ENCODE assay signal across 9 mouse cellular contexts in genomic region chr13:51868491-51869128, GRCm38 (mm10). TPM values are rescaled to one million over a fixed set of nuclear protein-coding genes. Genes with fewer than 3 reads are reported as not detected.
A peak's percentile ranks its signal among the peaks of the same experiment; 100 is the strongest.
DNase-seq lines count a peak whose midpoint lies in the region; ATAC-seq and TF ChIP-seq lines count a peak whose summit lies in the region.
"Had no signal": no experiment of that assay in that cellular context is flagged by ENCODE, and none has a peak within 500 bp of the region (broad histone marks: within the 10 kb centered on the region; RNA-seq: fewer than 3 reads in every experiment).

No protein-coding gene starts in this region.

- H3K27me3 ChIP-seq in intestine, embryonic 14.5 days (replicated peaks; ENCODE audit: control insufficient read depth, insufficient read depth, low read length) = no peaks in the 10 kb centered on the region
- H3K27me3 ChIP-seq in intestine, postnatal 0 days (replicated peaks; ENCODE audit: control insufficient read depth, insufficient read depth, low read length) = no peaks in the 10 kb centered on the region
- H3K27me3 ChIP-seq in liver, embryonic 12.5 days (replicated peaks) = peaks cover 22% of the 10 kb centered on the region; the same call in 1 of the 2 replicates

- no peaks in the 10 kb centered on the region for H3K36me3 ChIP-seq in intestine, embryonic 14.5 days (ENCODE audit: control insufficient read depth, insufficient read depth, low read length)
- no peaks in the 10 kb centered on the region for H3K36me3 ChIP-seq in intestine, postnatal 0 days (ENCODE audit: control insufficient read depth, insufficient read depth)
- no peaks in the 10 kb centered on the region for H3K36me3 ChIP-seq in liver, embryonic 12.5 days

- no peak for TF ChIP-seq CTCF in intestine, postnatal 0 days (IDR thresholded peaks at IDR 0.05; ENCODE audit: low read depth)

- H3K27ac ChIP-seq in intestine, embryonic 14.5 days (ENCODE audit: low read depth) = peak overlapping the region; percentile 43
- no peak overlapping the region for H3K27ac ChIP-seq in intestine, postnatal 0 days (ENCODE audit: low read depth, low read length)
- H3K27ac ChIP-seq in liver, embryonic 12.5 days = no peak overlapping the region

- no peak for DNase-seq in intestine, embryonic 14.5 days (ENCODE audit: low spot score)
- DNase-seq in ZHBTc4 (ENCODE audit: low read depth, low spot score) = peak; percentile 60
- peak; percentile 77 to 89 for DNase-seq in heart, adult 18-20 months
- DNase-seq in kidney, postnatal 14 days = peak; percentile 72
- no peak for DNase-seq in embryo, embryonic 9.5 days (ENCODE audit: extremely low spot score)
- DNase-seq in retina, postnatal 1 day = no peak

- ATAC-seq in intestine, embryonic 14.5 days (replicated peaks; ENCODE audit: low FRiP score, low TSS enrichment, low read depth) = no peak
- no peak for ATAC-seq in intestine, postnatal 0 days
- ATAC-seq in liver, embryonic 12.5 days = no peak

- H3K4me2 ChIP-seq in intestine, embryonic 14.5 days (ENCODE audit: low read length) = no peak overlapping the region
- H3K4me2 ChIP-seq in intestine, postnatal 0 days (replicated peaks; ENCODE audit: low read depth) = no peak overlapping the region
- H3K4me2 ChIP-seq in liver, embryonic 12.5 days = no peak overlapping the region

- no peaks in the 10 kb centered on the region for H3K9me3 ChIP-seq in intestine, embryonic 14.5 days (ENCODE audit: control insufficient read depth, low read length)
- no peaks in the 10 kb centered on the region for H3K9me3 ChIP-seq in intestine, postnatal 0 days (ENCODE audit: control insufficient read depth)
- H3K9me3 ChIP-seq in liver, embryonic 12.5 days (replicated peaks) = no peaks in the 10 kb centered on the region

- peaks cover 13% of the 10 kb centered on the region for H3K4me1 ChIP-seq in intestine, embryonic 14.5 days (replicated peaks; ENCODE audit: control insufficient read depth, insufficient read depth, low read length)
- H3K4me1 ChIP-seq in intestine, postnatal 0 days (replicated peaks; ENCODE audit: control insufficient read depth, insufficient read depth, low read length) = no peaks in the 10 kb centered on the region
- no peaks in the 10 kb centered on the region for H3K4me1 ChIP-seq in liver, embryonic 12.5 days

- 25% methylated on average over 12 of the region's 12 CpGs for WGBS in intestine, embryonic 14.5 days
- whole genome bisulfite sequencing in intestine, postnatal 0 days = 45% methylated on average over 12 of the region's 12 CpGs
- 60% methylated on average over 12 of the region's 12 CpGs for WGBS in liver, embryonic 12.5 days (ENCODE audit: insufficient replicate concordance)

- no peak overlapping the region for H3K4me3 ChIP-seq in intestine, embryonic 14.5 days (ENCODE audit: low read depth, low read length)
- no peak overlapping the region for H3K4me3 ChIP-seq in intestine, postnatal 0 days (ENCODE audit: low read depth, low read length)
- no peak overlapping the region for H3K4me3 ChIP-seq in liver, embryonic 12.5 days
- H3K4me3 ChIP-seq: megakaryocyte, embryonic 14.5 days had no signal

- H3K9ac ChIP-seq in intestine, embryonic 14.5 days (ENCODE audit: low read length) = no peak overlapping the region
- no peak overlapping the region for H3K9ac ChIP-seq in intestine, postnatal 0 days (ENCODE audit: low read depth, low read length)
- H3K9ac ChIP-seq in liver, embryonic 12.5 days = no peak overlapping the region

RNA-seq across cellular contexts. Expression of gene Gadd45g, which starts 22.1 kb away (rescaled TPM):
- 29.1 and 33.0 TPM in 2 replicates for polyA plus RNA-seq in intestine, embryonic 14.5 days (2014; fragmentation: Nextera tagmentation; extraction: Ambion mirVana)
- 28.7 and 32.7 TPM in 2 replicates for polyA plus RNA-seq in intestine, postnatal 0 days (2015; fragmentation: Nextera tagmentation; extraction: Ambion mirVana)
- total RNA-seq in heart, adult 18-20 months (2021) = 10 to 100 TPM; 11.7 to 13.8 TPM
- 22.2 and 23.3 TPM in 2 replicates for polyA plus RNA-seq in liver, embryonic 12.5 days (2016; fragmentation: Nextera tagmentation; extraction: Ambion mirVana)

Comparison
In these comparisons a context has a peak if more than half of its experiments do, and no peak if none do; other contexts are left out.
1. DNase-seq: peak in ZHBTc4 (single experiment), heart, adult 18-20 months (2 of 2) and kidney, postnatal 14 days (single experiment); none in intestine, embryonic 14.5 days (single experiment), embryo, embryonic 9.5 days (single experiment) and retina, postnatal 1 day (single experiment).